Mouse (Mus musculus) G1E (cell line): ENCODE measurements around the gene Nos1ap.

ENCODE experiments used
- CTCF ChIP-seq: IDR thresholded peaks from 2 replicates; pipeline ENCODE4 v1.5.1; 2012; ENCODE audit warnings: low read depth, low read length, inconsistent platforms, mixed read lengths
- GATA1 ChIP-seq: IDR thresholded peaks from 2 replicates; pipeline ENCODE4 v1.6.1; 2012; ENCODE audit warnings: borderline replicate concordance, low read length, inconsistent platforms, mixed read lengths
- GATA2 ChIP-seq: IDR thresholded peaks from 2 replicates; pipeline ENCODE4 v1.6.1; 2012; ENCODE audit warnings: low read depth, low read length, inconsistent platforms, borderline replicate concordance
- POLR2AphosphoS5 ChIP-seq: IDR thresholded peaks from 2 replicates; pipeline ENCODE4 v1.6.1; 2012; ENCODE audit warnings: low read depth, low read length, inconsistent platforms; ENCODE audit not compliant: insufficient replicate concordance
- TAL1 ChIP-seq: conservative IDR thresholded peaks from 2 replicates; pipeline ENCODE4 v1.6.1; 2012; ENCODE audit warnings: low read depth, low read length, inconsistent platforms, mixed read lengths

DNA sequence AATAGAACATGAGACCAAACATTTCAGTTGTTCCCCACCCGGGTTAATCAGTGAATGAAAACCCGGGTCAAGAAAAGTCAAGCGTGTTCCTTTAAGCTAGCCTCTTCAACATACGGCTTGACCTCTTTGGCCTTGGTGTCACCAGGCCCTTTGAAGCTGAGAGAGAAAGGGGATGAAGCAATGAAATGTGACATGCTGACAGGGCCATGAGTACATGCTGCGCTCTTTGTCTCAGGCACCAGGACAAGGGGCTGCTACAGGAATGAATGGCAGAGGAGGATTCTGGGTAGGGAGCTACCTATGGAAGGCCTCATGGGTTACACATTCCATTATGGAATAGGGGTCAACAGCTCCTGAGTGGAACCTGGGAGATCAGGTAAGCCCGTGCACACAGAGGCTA lies 286.6 kb downstream of the Nos1ap start:
- TF ChIP-seq CTCF = no peak
- TF ChIP-seq TAL1 = no peak
- TF ChIP-seq GATA1 = no peak
- no peak for TF ChIP-seq POLR2AphosphoS5
- TF ChIP-seq GATA2 = no peak
